Mouse (Mus musculus): ENCODE data around the gene Acrbp. TPM values are rescaled to one million over a fixed set of nuclear protein-coding genes. Genes with fewer than 3 reads are reported as not detected.
"Not testable (repeated sequence)": the region's sequence is repeated elsewhere in the genome, so short reads cannot be mapped to it uniquely, and the experiment has no call there.

Acrbp gene
- polyA plus RNA-seq, 1 experiment from 2014 or later: 15.8 TPM

- DNase-seq (ENCODE audit: low spot score) (peak; percentile 89), ATAC-seq (replicated peaks; ENCODE audit: low FRiP score) (peak; percentile 47; the same call in 1 of the 2 replicates)
- Histone ChIP-seq H3K4me1 (replicated peaks; ENCODE audit: control insufficient read depth, insufficient read depth, low read length) (no peaks in the 10 kb centered on the region), H3K27ac (ENCODE audit: low read depth, low read length) (no peak overlapping the region), H3K36me3 (ENCODE audit: control insufficient read depth, insufficient read depth, low read length) (peaks cover 6% of the 10 kb centered on the region), H3K4me3 (ENCODE audit: low read depth, low read length) (no peak overlapping the region), H3K9ac (ENCODE audit: low read length) (no peak overlapping the region), H3K27me3 (ENCODE audit: control insufficient read depth, insufficient read depth, low read length) (no peaks in the 10 kb centered on the region), H3K9me3 (ENCODE audit: control insufficient read depth, low read length) (no peaks in the 10 kb centered on the region), H3K4me2 (ENCODE audit: low read depth, low read length, severe bottlenecking) (no peak overlapping the region)
- 46% methylated on average over 5 of the region's 5 CpGs for WGBS
These were observed 2.8 kb upstream of the Acrbp start for GRCm38 (mm10) chr6:125046691-125047090.

- no peak overlapping the region for H3K27ac ChIP-seq (ENCODE audit: low read depth, low read length)
- no peaks in the 10 kb centered on the region for H3K27me3 ChIP-seq (ENCODE audit: control insufficient read depth, insufficient read depth, low read length)
- H3K4me3 ChIP-seq (ENCODE audit: low read depth, low read length): no peak overlapping the region
- ATAC-seq (replicated peaks; ENCODE audit: low FRiP score) (no peak), DNase-seq (ENCODE audit: low spot score) (no peak)
- WGBS: 66% methylated on average over 5 of the region's 5 CpGs
- H3K9ac ChIP-seq (ENCODE audit: low read length): no peak overlapping the region
- no peaks in the 10 kb centered on the region for H3K4me1 ChIP-seq (replicated peaks; ENCODE audit: control insufficient read depth, insufficient read depth, low read length)
- H3K36me3 ChIP-seq (ENCODE audit: control insufficient read depth, insufficient read depth, low read length): peaks cover 3% of the 10 kb centered on the region
- no peaks in the 10 kb centered on the region for H3K9me3 ChIP-seq (ENCODE audit: control insufficient read depth, low read length)
- no peak overlapping the region for H3K4me2 ChIP-seq (ENCODE audit: low read depth, low read length, severe bottlenecking)
These were observed 1.7 kb downstream of the Acrbp start for GRCm38 (mm10) chr6:125051237-125051636.

- H3K27me3 ChIP-seq (ENCODE audit: control insufficient read depth, insufficient read depth, low read length): no peaks in the 10 kb centered on the region
- DNase-seq (ENCODE audit: low spot score): no peak
- no peaks in the 10 kb centered on the region for H3K9me3 ChIP-seq (ENCODE audit: control insufficient read depth, low read length)
- H3K9ac ChIP-seq (ENCODE audit: low read length): no peak overlapping the region
- H3K4me3 ChIP-seq (ENCODE audit: low read depth, low read length): no peak overlapping the region
- no peak overlapping the region for H3K27ac ChIP-seq (ENCODE audit: low read depth, low read length)
- 45% methylated on average over 6 of the region's 6 CpGs for WGBS
- H3K4me2 ChIP-seq (ENCODE audit: low read depth, low read length, severe bottlenecking): no peak overlapping the region
- H3K36me3 ChIP-seq (ENCODE audit: control insufficient read depth, insufficient read depth, low read length): no peaks in the 10 kb centered on the region
- no peaks in the 10 kb centered on the region for H3K4me1 ChIP-seq (replicated peaks; ENCODE audit: control insufficient read depth, insufficient read depth, low read length)
- no peak for ATAC-seq (replicated peaks; ENCODE audit: low FRiP score)
These were observed 12.0 kb downstream of the Acrbp start for GRCm38 (mm10) chr6:125061493-125061892.

GRCm38 (mm10) chr6:125062511-125062910 is 13.0 kb downstream of the Acrbp start:
- Histone ChIP-seq H3K27me3 (ENCODE audit: control insufficient read depth, insufficient read depth, low read length) (no peaks in the 10 kb centered on the region), H3K4me3 (ENCODE audit: low read depth, low read length) (no peak overlapping the region), H3K36me3 (ENCODE audit: control insufficient read depth, insufficient read depth, low read length) (no peaks in the 10 kb centered on the region), H3K9ac (ENCODE audit: low read length) (no peak overlapping the region), H3K4me2 (ENCODE audit: low read depth, low read length, severe bottlenecking) (no peak overlapping the region), H3K27ac (ENCODE audit: low read depth, low read length) (no peak overlapping the region), H3K4me1 (replicated peaks; ENCODE audit: control insufficient read depth, insufficient read depth, low read length) (no peaks in the 10 kb centered on the region), H3K9me3 (ENCODE audit: control insufficient read depth, low read length) (no peaks in the 10 kb centered on the region)
- ATAC-seq (replicated peaks; ENCODE audit: low FRiP score) (no peak), DNase-seq (ENCODE audit: low spot score) (no peak)
- 78% methylated on average over 5 of the region's 5 CpGs for WGBS

- ATAC-seq (replicated peaks; ENCODE audit: low FRiP score) (no peak), DNase-seq (ENCODE audit: low spot score) (no peak)
- Histone ChIP-seq H3K9ac (ENCODE audit: low read length) (no peak overlapping the region), H3K27ac (ENCODE audit: low read depth, low read length) (no peak overlapping the region), H3K4me2 (ENCODE audit: low read depth, low read length, severe bottlenecking) (no peak overlapping the region), H3K4me3 (ENCODE audit: low read depth, low read length) (no peak overlapping the region), H3K27me3 (ENCODE audit: control insufficient read depth, insufficient read depth, low read length) (no peaks in the 10 kb centered on the region), H3K36me3 (ENCODE audit: control insufficient read depth, insufficient read depth, low read length) (no peaks in the 10 kb centered on the region), H3K4me1 (replicated peaks; ENCODE audit: control insufficient read depth, insufficient read depth, low read length) (no peaks in the 10 kb centered on the region), H3K9me3 (ENCODE audit: control insufficient read depth, low read length) (no peaks in the 10 kb centered on the region)
- 91% methylated on average over 6 of the region's 6 CpGs for WGBS
These were observed 14.4 kb downstream of the Acrbp start for GRCm38 (mm10) chr6:125063906-125064305.

- not testable (repeated sequence) for H3K9me3 ChIP-seq (ENCODE audit: control insufficient read depth, low read length); H3K36me3 ChIP-seq (ENCODE audit: control insufficient read depth, insufficient read depth, low read length); DNase-seq (ENCODE audit: low spot score); H3K4me3 ChIP-seq (ENCODE audit: low read depth, low read length); H3K27me3 ChIP-seq (ENCODE audit: control insufficient read depth, insufficient read depth, low read length); ATAC-seq (replicated peaks; ENCODE audit: low FRiP score); H3K4me2 ChIP-seq (ENCODE audit: low read depth, low read length, severe bottlenecking); H3K4me1 ChIP-seq (replicated peaks; ENCODE audit: control insufficient read depth, insufficient read depth, low read length); H3K9ac ChIP-seq (ENCODE audit: low read length); H3K27ac ChIP-seq (ENCODE audit: low read depth, low read length)
- WGBS: no CpG with 5 or more reads among the region's 1 CpGs
These were observed 15.7 kb downstream of the Acrbp start for GRCm38 (mm10) chr6:125065223-125065622.

- DNase-seq (ENCODE audit: low spot score) (no peak), ATAC-seq (replicated peaks; ENCODE audit: low FRiP score) (no peak)
- no peaks in the 10 kb centered on the region for H3K27me3 ChIP-seq (ENCODE audit: control insufficient read depth, insufficient read depth, low read length)
- WGBS: 52% methylated on average over 8 of the region's 8 CpGs
- H3K4me1 ChIP-seq (replicated peaks; ENCODE audit: control insufficient read depth, insufficient read depth, low read length): peaks cover 2% of the 10 kb centered on the region
- H3K27ac ChIP-seq (ENCODE audit: low read depth, low read length): no peak within 1 kb of the TSS
- H3K4me3 ChIP-seq (ENCODE audit: low read depth, low read length): no peak within 1 kb of the TSS
- H3K9ac ChIP-seq (ENCODE audit: low read length): no peak within 1 kb of the TSS
- H3K4me2 ChIP-seq (ENCODE audit: low read depth, low read length, severe bottlenecking): no peak within 1 kb of the TSS
- H3K36me3 ChIP-seq (ENCODE audit: control insufficient read depth, insufficient read depth, low read length): no peaks in the 10 kb centered on the region
- H3K9me3 ChIP-seq (ENCODE audit: control insufficient read depth, low read length): no peaks in the 10 kb centered on the region
These were observed 18.1 kb downstream of the Acrbp start, which contains the start of gene Lpar5 for GRCm38 (mm10) chr6:125067571-125067995. Gene Lpar5 (plus strand): TSS chr6:125067920.

- Histone ChIP-seq H3K27ac (ENCODE audit: low read depth, low read length) (peak overlapping the region; percentile 55; the same call in 1 of the 2 replicates), H3K9ac (ENCODE audit: low read length) (no peak overlapping the region), H3K36me3 (ENCODE audit: control insufficient read depth, insufficient read depth, low read length) (no peaks in the 10 kb centered on the region), H3K4me3 (ENCODE audit: low read depth, low read length) (no peak overlapping the region), H3K4me2 (ENCODE audit: low read depth, low read length, severe bottlenecking) (no peak overlapping the region), H3K9me3 (ENCODE audit: control insufficient read depth, low read length) (no peaks in the 10 kb centered on the region), H3K4me1 (replicated peaks; ENCODE audit: control insufficient read depth, insufficient read depth, low read length) (peaks cover 2% of the 10 kb centered on the region), H3K27me3 (ENCODE audit: control insufficient read depth, insufficient read depth, low read length) (no peaks in the 10 kb centered on the region)
- DNase-seq (ENCODE audit: low spot score) (no peak), ATAC-seq (replicated peaks; ENCODE audit: low FRiP score) (peak; percentile 69)
- 83% methylated on average over 18 of the region's 18 CpGs for WGBS
These were observed 21.8 kb downstream of the Acrbp start for GRCm38 (mm10) chr6:125071170-125071895.

- H3K36me3 ChIP-seq (ENCODE audit: control insufficient read depth, insufficient read depth, low read length): no peaks in the 10 kb centered on the region
- 30% methylated on average over 2 of the region's 2 CpGs for WGBS
- DNase-seq (ENCODE audit: low spot score): peak; percentile 69
- H3K4me2 ChIP-seq (ENCODE audit: low read depth, low read length, severe bottlenecking): no peak overlapping the region
- peaks cover 2% of the 10 kb centered on the region for H3K4me1 ChIP-seq (replicated peaks; ENCODE audit: control insufficient read depth, insufficient read depth, low read length)
- peak; percentile 83 for ATAC-seq (replicated peaks; ENCODE audit: low FRiP score)
- H3K4me3 ChIP-seq (ENCODE audit: low read depth, low read length): no peak overlapping the region
- peak overlapping the region; percentile 55; the same call in 1 of the 2 replicates for H3K27ac ChIP-seq (ENCODE audit: low read depth, low read length)
- no peak overlapping the region for H3K9ac ChIP-seq (ENCODE audit: low read length)
- H3K27me3 ChIP-seq (ENCODE audit: control insufficient read depth, insufficient read depth, low read length): no peaks in the 10 kb centered on the region
- no peaks in the 10 kb centered on the region for H3K9me3 ChIP-seq (ENCODE audit: control insufficient read depth, low read length)
These were observed 22.4 kb downstream of the Acrbp start for GRCm38 (mm10) chr6:125071896-125072279.

Data from forebrain, embryonic 11.5 days (tissue).